Mouse (Mus musculus) brain, embryonic 14.5 days (tissue): ENCODE data around the gene Otub1.

Source experiments
- CTCF ChIP-seq: fragments of 200-500 bp; IDR thresholded peaks from 2 replicates; pipeline ENCODE4 v1.5.1; 2012; ENCODE audit warnings: inconsistent platforms, mild to moderate bottlenecking, moderate library complexity, borderline replicate concordance; ENCODE audit not compliant: insufficient read depth, insufficient read length; ENCODE audit errors: extremely low read depth
- POLR2A ChIP-seq: fragments of 200-500 bp; IDR thresholded peaks from 2 replicates; pipeline ENCODE4 v1.6.1; 2012; ENCODE audit warnings: mild to moderate bottlenecking, inconsistent platforms, borderline replicate concordance; ENCODE audit not compliant: poor library complexity, insufficient read depth, insufficient read length, severe bottlenecking; ENCODE audit errors: extremely low read depth

- TF ChIP-seq CTCF (no peak), POLR2A (no peak)
Observed at GRCm38 (mm10) chr19:7212216-7212615, 6.1 kb upstream of the Otub1 start.
